Comparison of ENCODE assay signal across 8 mouse cellular contexts in the genomic region with DNA sequence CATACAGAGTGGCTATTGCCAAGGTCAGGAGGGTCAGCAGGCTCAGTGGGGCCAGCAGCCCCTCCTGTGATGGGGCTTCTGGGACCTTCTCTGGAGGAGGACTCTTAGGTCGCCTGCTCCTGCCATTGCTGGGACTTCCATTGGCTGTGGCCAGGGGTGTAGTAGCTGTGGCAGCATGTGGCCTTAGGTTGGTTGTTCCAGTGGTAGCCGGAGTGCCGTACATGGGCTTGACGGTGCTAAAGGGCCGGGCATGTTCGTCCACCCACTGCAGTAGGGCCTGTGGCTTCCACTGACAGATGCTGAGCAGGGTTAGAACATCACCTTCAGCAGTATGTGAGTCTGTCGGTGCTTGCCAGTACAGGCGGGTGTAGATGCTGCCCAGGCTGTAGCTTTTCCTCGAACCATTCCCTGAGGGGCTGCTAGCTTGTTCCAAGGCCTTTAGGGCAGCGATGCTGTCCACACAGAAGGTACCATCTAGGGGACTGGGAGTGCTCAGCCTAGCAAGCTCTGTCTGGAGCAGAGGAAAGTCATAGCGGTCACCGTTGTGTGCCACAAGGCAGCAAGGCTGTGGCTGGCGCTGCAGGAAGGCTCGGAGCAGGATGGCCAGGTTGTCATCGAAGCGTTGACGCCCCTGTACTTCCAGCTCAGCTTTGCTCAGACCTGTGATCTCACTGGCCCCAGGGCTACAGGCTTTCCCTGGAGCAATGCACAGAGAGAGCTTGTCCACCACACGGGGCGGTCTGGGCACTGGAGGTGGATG. TPM values are rescaled to one million over a fixed set of nuclear protein-coding genes. Genes with fewer than 3 reads are reported as not detected.
A peak's percentile ranks its signal among the peaks of the same experiment; 100 is the strongest.
DNase-seq lines count a peak whose midpoint lies in the region; ATAC-seq and TF ChIP-seq lines count a peak whose summit lies in the region.

No protein-coding gene starts in this region.

- no peaks in the 10 kb centered on the region for H3K9me3 ChIP-seq in lung, embryonic 16.5 days (ENCODE audit: control insufficient read depth, low read length)
- no peaks in the 10 kb centered on the region for H3K9me3 ChIP-seq in heart, postnatal 0 days (replicated peaks; ENCODE audit: control insufficient read depth, low read length)

- ATAC-seq in lung, embryonic 16.5 days (ENCODE audit: low read depth), result no peak
- ATAC-seq in heart, postnatal 0 days (ENCODE audit: insufficient read depth, low read depth), result no peak
- ATAC-seq in granulocyte monocyte progenitor cell, adult 5-6 weeks (replicated peaks; ENCODE audit: poor library complexity, severe bottlenecking), result no peak
- no peak for ATAC-seq in megakaryocyte progenitor cell, adult 5-6 weeks (replicated peaks; ENCODE audit: poor library complexity)

- peak overlapping the region; percentile 91 for H3K27ac ChIP-seq in lung, embryonic 16.5 days (ENCODE audit: low read length)
- H3K27ac ChIP-seq in heart, postnatal 0 days (ENCODE audit: low read depth), result peak overlapping the region; percentile 84

- H3K4me3 ChIP-seq in lung, embryonic 16.5 days (ENCODE audit: low read length), result no peak overlapping the region; the same call in 1 of the 2 replicates
- peak overlapping the region; percentile 39 for H3K4me3 ChIP-seq in heart, postnatal 0 days (ENCODE audit: low read depth, low read length)

- H3K27me3 ChIP-seq in lung, embryonic 16.5 days (ENCODE audit: control insufficient read depth, insufficient read depth, low read depth, low read length), result no peaks in the 10 kb centered on the region
- no peaks in the 10 kb centered on the region for H3K27me3 ChIP-seq in heart, postnatal 0 days (ENCODE audit: control insufficient read depth, insufficient read depth, low read length)

- H3K9ac ChIP-seq in lung, embryonic 16.5 days (ENCODE audit: low read length), result peak overlapping the region; percentile 71
- H3K9ac ChIP-seq in heart, postnatal 0 days (replicated peaks; ENCODE audit: low read depth, low read length), result peak overlapping the region; percentile 54

- no peak for TF ChIP-seq CTCF in heart, postnatal 0 days (IDR thresholded peaks at IDR 0.05; ENCODE audit: low read depth)

- peaks cover 14% of the 10 kb centered on the region for H3K4me1 ChIP-seq in lung, embryonic 16.5 days (replicated peaks; ENCODE audit: control insufficient read depth, insufficient read depth, low read length)
- 0 out of 2 replicates have a peak, but pooled peaks cover 16% of the 10 kb centered on the region for H3K4me1 ChIP-seq in heart, postnatal 0 days (ENCODE audit: control insufficient read depth, insufficient read depth)

- TF ChIP-seq EP300 in heart, postnatal 0 days (IDR thresholded peaks at IDR 0.05; ENCODE audit: low read depth), result no peak

- peak; percentile 49 to 51 for DNase-seq in adrenal gland, adult (ENCODE audit: inconsistent age in 2 of 2, low spot score in 1 of 2)
- DNase-seq in adrenal gland, adult 2 months, result no peak
- DNase-seq in lung, postnatal 14 days, result no peak
- DNase-seq in heart, postnatal 0 days (ENCODE audit: low spot score), result no peak
- DNase-seq in naive thymus-derived CD4-positive, alpha-beta T cell, adult 2 months (ENCODE audit: low read depth), result peak; percentile 72

- H3K4me2 ChIP-seq in lung, embryonic 16.5 days (ENCODE audit: low read depth, low read length), result peak overlapping the region; percentile 62; the same call in 1 of the 2 replicates
- H3K4me2 ChIP-seq in heart, postnatal 0 days (ENCODE audit: low read depth, low read length), result peak overlapping the region; percentile 59

- H3K36me3 ChIP-seq in lung, embryonic 16.5 days (ENCODE audit: control insufficient read depth, insufficient read depth, low read length), result peaks cover 27% of the 10 kb centered on the region
- H3K36me3 ChIP-seq in heart, postnatal 0 days (replicated peaks; ENCODE audit: control insufficient read depth, insufficient read depth, low read length), result peaks cover 40% of the 10 kb centered on the region

- WGBS in lung, embryonic 16.5 days, result 90% methylated on average over 19 of the region's 19 CpGs
- 88% methylated on average over 19 of the region's 19 CpGs for WGBS in heart, postnatal 0 days

RNA-seq across cellular contexts. Expression of a gene that starts 1.3 kb away (rescaled TPM):
- total RNA-seq in adrenal gland, adult 2 months (2021), result 10 to 100 TPM; 19.5 to 28.2 TPM
- polyA plus RNA-seq in adrenal gland, adult 2 months (2012; rRNA removed), result 129 and 130 TPM in 2 replicates
- polyA plus RNA-seq in lung, embryonic 16.5 days (2015; fragmentation: Nextera tagmentation; extraction: Ambion mirVana), result 12.1 and 13.2 TPM in 2 replicates
- 21.6 and 44.2 TPM in 2 replicates for total RNA-seq in heart, postnatal 0 days (2014; rRNA removed; ENCODE audit: low replicate concordance)
- 14.5 and 14.6 TPM in 2 replicates for polyA plus RNA-seq in heart, postnatal 0 days (2015; fragmentation: Nextera tagmentation; extraction: Ambion mirVana)
- 23.5 and 32.3 TPM in 2 replicates for total RNA-seq in granulocyte monocyte progenitor cell, adult 5-6 weeks (2014; fragmentation: Nextera tagmentation)
- total RNA-seq in granulocyte monocyte progenitor cell, adult 5-6 weeks (2017), result 17.1 and 17.8 TPM in 2 replicates
- 22.4 and 24.1 TPM in 2 replicates for total RNA-seq in megakaryocyte progenitor cell, adult 5-6 weeks (2015)
- 12.3 and 15.6 TPM in 2 replicates for total RNA-seq in megakaryocyte progenitor cell, adult 5-6 weeks (2017)

RNA-seq across cellular contexts. Expression of a gene that starts 15.7 kb away (rescaled TPM):
- 10 to 100 TPM; 12.5 to 17.5 TPM for total RNA-seq in adrenal gland, adult 2 months (2021)
- 22.3 and 25.3 TPM in 2 replicates for polyA plus RNA-seq in adrenal gland, adult 2 months (2012; rRNA removed)
- 22.8 and 24.7 TPM in 2 replicates for polyA plus RNA-seq in lung, embryonic 16.5 days (2015; fragmentation: Nextera tagmentation; extraction: Ambion mirVana)
- 17.1 and 31.2 TPM in 2 replicates for total RNA-seq in heart, postnatal 0 days (2014; rRNA removed; ENCODE audit: low replicate concordance)
- polyA plus RNA-seq in heart, postnatal 0 days (2015; fragmentation: Nextera tagmentation; extraction: Ambion mirVana), result 11.1 and 11.7 TPM in 2 replicates
- 13.5 and 26.7 TPM in 2 replicates for total RNA-seq in granulocyte monocyte progenitor cell, adult 5-6 weeks (2014; fragmentation: Nextera tagmentation)
- 22.2 and 30.6 TPM in 2 replicates for total RNA-seq in granulocyte monocyte progenitor cell, adult 5-6 weeks (2017)
- 13.3 and 17.6 TPM in 2 replicates for total RNA-seq in megakaryocyte progenitor cell, adult 5-6 weeks (2015)
- total RNA-seq in megakaryocyte progenitor cell, adult 5-6 weeks (2017), result 15.3 and 20.1 TPM in 2 replicates

RNA-seq across cellular contexts. Expression of a gene that starts 19.8 kb away (rescaled TPM):
- 100 to 1,000 TPM; 143 to 167 TPM for total RNA-seq in adrenal gland, adult 2 months (2021)
- 586 and 732 TPM in 2 replicates for polyA plus RNA-seq in adrenal gland, adult 2 months (2012; rRNA removed)
- 120 and 126 TPM in 2 replicates for polyA plus RNA-seq in lung, embryonic 16.5 days (2015; fragmentation: Nextera tagmentation; extraction: Ambion mirVana)
- 76.9 and 102 TPM in 2 replicates for total RNA-seq in heart, postnatal 0 days (2014; rRNA removed; ENCODE audit: low replicate concordance)
- polyA plus RNA-seq in heart, postnatal 0 days (2015; fragmentation: Nextera tagmentation; extraction: Ambion mirVana), result 49.0 and 51.8 TPM in 2 replicates
- 56.8 and 75.0 TPM in 2 replicates for total RNA-seq in granulocyte monocyte progenitor cell, adult 5-6 weeks (2014; fragmentation: Nextera tagmentation)
- total RNA-seq in granulocyte monocyte progenitor cell, adult 5-6 weeks (2017), result 54.4 and 80.8 TPM in 2 replicates
- total RNA-seq in megakaryocyte progenitor cell, adult 5-6 weeks (2015), result 19.7 and 20.5 TPM in 2 replicates
- 74.8 and 94.4 TPM in 2 replicates for total RNA-seq in megakaryocyte progenitor cell, adult 5-6 weeks (2017)

RNA-seq across cellular contexts. Expression of a gene that starts 24.1 kb away (rescaled TPM):
- 10 to 100 TPM in 1 of 2 experiments, 1 to 10 TPM in 1; 9.2 to 18.9 TPM for total RNA-seq in adrenal gland, adult 2 months (2021)
- polyA plus RNA-seq in adrenal gland, adult 2 months (2012; rRNA removed), result 11.4 and 12.6 TPM in 2 replicates
- 11.2 and 13.1 TPM in 2 replicates for polyA plus RNA-seq in lung, embryonic 16.5 days (2015; fragmentation: Nextera tagmentation; extraction: Ambion mirVana)
- total RNA-seq in heart, postnatal 0 days (2014; rRNA removed; ENCODE audit: low replicate concordance), result 11.6 and 19.5 TPM in 2 replicates
- polyA plus RNA-seq in heart, postnatal 0 days (2015; fragmentation: Nextera tagmentation; extraction: Ambion mirVana), result 14.3 and 14.6 TPM in 2 replicates
- total RNA-seq in granulocyte monocyte progenitor cell, adult 5-6 weeks (2014; fragmentation: Nextera tagmentation), result 8.3 and 9.6 TPM in 2 replicates
- 11.6 and 18.0 TPM in 2 replicates for total RNA-seq in granulocyte monocyte progenitor cell, adult 5-6 weeks (2017)
- 5.8 and 8.6 TPM in 2 replicates for total RNA-seq in megakaryocyte progenitor cell, adult 5-6 weeks (2015)
- 14.6 and 15.2 TPM in 2 replicates for total RNA-seq in megakaryocyte progenitor cell, adult 5-6 weeks (2017)

RNA-seq across cellular contexts. Expression of a gene that starts 24.2 kb away (rescaled TPM):
- total RNA-seq in adrenal gland, adult 2 months (2021), result 100 to 1,000 TPM; 393 to 485 TPM
- polyA plus RNA-seq in adrenal gland, adult 2 months (2012; rRNA removed), result 6.9 and 9.6 TPM in 2 replicates
- 524 and 545 TPM in 2 replicates for polyA plus RNA-seq in lung, embryonic 16.5 days (2015; fragmentation: Nextera tagmentation; extraction: Ambion mirVana)
- total RNA-seq in heart, postnatal 0 days (2014; rRNA removed; ENCODE audit: low replicate concordance), result 70.4 and 74.5 TPM in 2 replicates
- polyA plus RNA-seq in heart, postnatal 0 days (2015; fragmentation: Nextera tagmentation; extraction: Ambion mirVana), result 490 and 527 TPM in 2 replicates
- total RNA-seq in granulocyte monocyte progenitor cell, adult 5-6 weeks (2014; fragmentation: Nextera tagmentation), result 391 and 511 TPM in 2 replicates
- total RNA-seq in granulocyte monocyte progenitor cell, adult 5-6 weeks (2017), result 153 and 178 TPM in 2 replicates
- total RNA-seq in megakaryocyte progenitor cell, adult 5-6 weeks (2015), result 411 and 433 TPM in 2 replicates
- total RNA-seq in megakaryocyte progenitor cell, adult 5-6 weeks (2017), result 121 and 130 TPM in 2 replicates

Comparison
In these comparisons a context has a peak if more than half of its experiments do, and no peak if none do; other contexts are left out.
1. DNase-seq: peak in adrenal gland, adult (2 of 2) and naive thymus-derived CD4-positive, alpha-beta T cell, adult 2 months (single experiment); none in adrenal gland, adult 2 months (single experiment), lung, postnatal 14 days (single experiment) and heart, postnatal 0 days (single experiment).